Mouse (Mus musculus): Measurements from ENCODE around the gene Snx8.

DNA sequence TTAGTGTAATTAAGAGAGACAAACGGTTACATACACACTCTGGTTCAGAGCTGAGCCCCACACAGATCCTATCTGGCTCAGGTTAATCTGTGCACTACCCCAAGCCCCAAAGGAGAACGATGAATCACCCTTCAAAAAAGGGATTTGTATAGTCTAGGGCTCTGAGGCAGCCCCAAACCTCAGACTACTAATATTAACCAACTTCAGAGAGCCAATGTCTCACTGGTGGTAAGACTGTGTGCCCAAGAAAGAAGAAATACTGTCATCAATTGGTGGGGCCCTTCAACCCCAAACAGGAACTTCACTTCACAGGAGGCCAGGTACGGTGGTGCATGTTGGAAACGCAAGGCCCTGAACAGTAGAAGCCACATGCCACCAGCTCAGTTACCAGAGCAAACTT is 43.8 kb downstream of the Snx8 start:
- no peak for TF ChIP-seq CTCF (IDR thresholded peaks at IDR 0.05; ENCODE audit: low read depth, low read length)
- TF ChIP-seq POLR2A (IDR thresholded peaks at IDR 0.05; ENCODE audit: extremely low read depth, insufficient read depth, low read length): no peak
